Mouse (Mus musculus) liver, embryonic 16.5 days (tissue): ENCODE results near the gene Cpn1. TPM values are rescaled to one million over a fixed set of nuclear protein-coding genes. Genes with fewer than 3 reads are reported as not detected.

Experiments used
- ATAC-seq: fragments of 200-750 bp; cut with Nextera tagmentation; 2 replicates; pipeline ENCODE4 v1.8.0; 2017; ENCODE audit warnings: low read depth, mild to moderate bottlenecking, moderate number of reproducible peaks, moderate library complexity
- H3K27ac ChIP-seq: fragments of 300-500 bp; sonication (generic); 2 replicates; pipeline ENCODE4 v1.5.1; 2014; ENCODE audit warnings: mild to moderate bottlenecking, low read length
- H3K27me3 ChIP-seq: fragments of 300-500 bp; sonication (generic); 2 replicates; pipeline ENCODE4 v1.6.1; 2014; ENCODE audit warnings: low read depth, low read length, mixed read lengths; ENCODE audit not compliant: control insufficient read depth, insufficient read depth
- H3K36me3 ChIP-seq: fragments of 300-500 bp; sonication (generic); 2 replicates; pipeline ENCODE4 v1.6.1; 2014; ENCODE audit warnings: mild to moderate bottlenecking; ENCODE audit not compliant: control insufficient read depth, insufficient read depth
- H3K4me1 ChIP-seq: fragments of 300-500 bp; sonication (generic); 2 replicates; pipeline ENCODE4 v1.6.1; 2014; ENCODE audit warnings: low read depth, low read length, mixed read lengths; ENCODE audit not compliant: control insufficient read depth
- H3K4me2 ChIP-seq: fragments of 300-500 bp; sonication (generic); 2 replicates; pipeline ENCODE4 v1.6.1; 2014; ENCODE audit warnings: low read depth, low read length, mixed read lengths
- H3K4me3 ChIP-seq: fragments of 300-500 bp; sonication (generic); 2 replicates; pipeline ENCODE4 v1.5.1; 2014; ENCODE audit warnings: low read depth, mild to moderate bottlenecking, low read length
- H3K9ac ChIP-seq: fragments of 300-500 bp; sonication (generic); 2 replicates; pipeline ENCODE4 v1.6.1; 2014; ENCODE audit warnings: low read depth, low read length
- H3K9me3 ChIP-seq: fragments of 300-500 bp; sonication (generic); replicated peaks from 2 replicates; pipeline ENCODE4 v1.6.1; 2016; ENCODE audit warnings: low read length; ENCODE audit not compliant: control insufficient read depth
- WGBS: fragments of 180-500 bp; shearing (Covaris S2); extraction: QIAGEN DNeasy Blood & Tissue Kit; methylation state at CpG from one replicate; pipeline ENCODE4 v1.1.7; 2014; ENCODE audit not compliant: insufficient replicate concordance; 5-methylcytosine and 5-hydroxymethylcytosine counted together
- polyA plus RNA-seq: library from polyadenylated mRNA; unstranded; fragments of >200 nt; fragmentation: Nextera tagmentation; extraction: Ambion mirVana; gene quantifications from 2 replicates; pipeline ENCODE4 v1.2.1, GENCODE M21; 2015

Cpn1 gene
- polyA plus RNA-seq, 1 experiment from 2014 or later, result 112 TPM

DNA sequence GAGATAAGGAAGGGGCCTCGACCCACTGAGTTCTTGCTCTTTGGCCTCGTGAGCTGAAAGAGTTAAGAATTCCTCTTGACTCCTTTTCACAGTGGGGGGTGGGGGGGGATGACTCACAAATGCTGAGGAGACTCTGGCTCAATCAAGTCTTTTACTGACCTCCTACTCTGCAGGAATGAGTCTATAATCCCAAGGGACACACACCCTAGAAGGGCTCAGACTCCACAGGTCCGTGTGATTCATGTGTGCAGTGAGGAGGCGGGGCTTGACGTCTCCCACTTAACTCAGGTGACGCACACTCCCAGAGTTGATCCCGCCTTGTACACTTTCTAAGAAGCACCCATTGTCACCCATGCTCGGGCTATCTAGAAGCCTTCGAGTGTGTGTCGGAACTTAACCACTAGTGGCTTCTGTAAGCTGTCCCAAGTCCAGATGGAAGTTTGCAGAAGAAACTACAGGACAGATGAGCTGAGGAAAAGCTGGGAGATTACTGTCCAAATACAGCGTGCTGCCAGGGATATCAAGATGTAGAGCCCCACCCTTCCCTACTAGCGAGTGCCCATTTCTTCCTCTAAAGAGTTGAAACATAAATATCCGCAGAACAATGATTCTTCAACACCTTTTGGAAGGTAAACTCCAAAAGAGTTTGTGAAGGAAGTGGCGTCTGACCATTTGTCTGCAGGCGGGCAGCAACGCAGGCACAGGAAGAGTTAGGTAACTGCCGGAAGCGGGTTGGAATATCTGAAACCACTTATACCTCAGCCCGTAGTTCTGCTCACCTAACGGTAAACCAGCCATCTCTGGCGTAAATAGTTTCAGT lies 69.6 kb downstream of the Cpn1 start:
- 31% methylated on average over 21 of the region's 21 CpGs for WGBS
- Histone ChIP-seq H3K4me3 (no peak overlapping the region; the same call in 1 of the 2 replicates), H3K27ac (no peak overlapping the region), H3K4me1 (peaks cover 8% of the 10 kb centered on the region), H3K9ac (no peak overlapping the region), H3K9me3 (no peaks in the 10 kb centered on the region), H3K36me3 (no peaks in the 10 kb centered on the region), H3K4me2 (peak overlapping the region; percentile 35), H3K27me3 (no peaks in the 10 kb centered on the region)
- no peak for ATAC-seq

DNA sequence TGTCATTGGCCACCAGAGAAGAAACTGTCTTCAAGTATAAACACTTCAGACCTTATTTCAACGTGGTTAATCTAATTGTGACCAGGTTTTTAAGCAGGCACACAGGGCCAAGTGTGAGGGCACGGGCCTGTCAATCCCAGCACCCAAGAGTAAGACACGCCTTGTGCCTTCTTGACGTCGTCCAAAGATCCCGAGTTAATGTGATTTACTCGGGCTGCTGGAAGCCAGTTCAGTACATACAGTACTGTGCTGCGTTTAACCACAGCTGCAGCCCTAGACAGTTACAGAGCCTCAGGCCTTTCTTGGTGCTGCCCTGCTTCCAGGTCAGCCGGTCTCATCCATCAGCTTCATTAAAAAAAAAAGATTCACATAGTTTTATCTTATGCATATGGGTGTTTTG lies 70.9 kb downstream of the Cpn1 start:
- H3K27ac ChIP-seq, result no peak overlapping the region
- H3K27me3 ChIP-seq, result no peaks in the 10 kb centered on the region
- H3K4me1 ChIP-seq, result peaks cover 6% of the 10 kb centered on the region
- H3K36me3 ChIP-seq, result no peaks in the 10 kb centered on the region
- H3K4me2 ChIP-seq, result no peak overlapping the region
- H3K4me3 ChIP-seq, result no peak overlapping the region
- no peak for ATAC-seq
- H3K9me3 ChIP-seq, result no peaks in the 10 kb centered on the region
- 58% methylated on average over 9 of the region's 9 CpGs for WGBS
- H3K9ac ChIP-seq, result no peak overlapping the region

DNA sequence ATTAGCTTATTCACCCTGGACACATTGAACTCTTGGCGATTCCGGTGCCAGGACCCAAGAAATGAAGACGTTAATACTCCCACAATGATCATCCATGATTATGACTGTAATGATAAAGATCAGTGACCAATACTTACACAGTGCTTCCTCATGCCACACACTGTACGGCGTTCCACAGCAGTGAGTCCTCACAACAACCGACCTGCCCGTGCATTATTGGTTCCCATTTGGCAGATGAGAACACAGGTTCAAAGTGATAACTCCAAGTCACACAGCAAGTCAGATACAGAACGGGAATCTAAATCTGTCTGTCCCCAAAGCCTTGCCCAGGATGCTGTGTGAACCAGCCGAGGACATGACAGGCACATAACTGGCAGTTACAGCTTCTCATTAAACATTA lies 71.4 kb downstream of the Cpn1 start:
- 63% methylated on average over 9 of the region's 9 CpGs for WGBS
- H3K36me3 ChIP-seq, result no peaks in the 10 kb centered on the region
- no peak overlapping the region for H3K4me2 ChIP-seq
- H3K4me3 ChIP-seq, result no peak overlapping the region
- H3K9me3 ChIP-seq, result no peaks in the 10 kb centered on the region
- no peaks in the 10 kb centered on the region for H3K27me3 ChIP-seq
- no peak overlapping the region for H3K27ac ChIP-seq
- no peak overlapping the region for H3K9ac ChIP-seq
- peaks cover 5% of the 10 kb centered on the region for H3K4me1 ChIP-seq
- ATAC-seq, result no peak

DNA sequence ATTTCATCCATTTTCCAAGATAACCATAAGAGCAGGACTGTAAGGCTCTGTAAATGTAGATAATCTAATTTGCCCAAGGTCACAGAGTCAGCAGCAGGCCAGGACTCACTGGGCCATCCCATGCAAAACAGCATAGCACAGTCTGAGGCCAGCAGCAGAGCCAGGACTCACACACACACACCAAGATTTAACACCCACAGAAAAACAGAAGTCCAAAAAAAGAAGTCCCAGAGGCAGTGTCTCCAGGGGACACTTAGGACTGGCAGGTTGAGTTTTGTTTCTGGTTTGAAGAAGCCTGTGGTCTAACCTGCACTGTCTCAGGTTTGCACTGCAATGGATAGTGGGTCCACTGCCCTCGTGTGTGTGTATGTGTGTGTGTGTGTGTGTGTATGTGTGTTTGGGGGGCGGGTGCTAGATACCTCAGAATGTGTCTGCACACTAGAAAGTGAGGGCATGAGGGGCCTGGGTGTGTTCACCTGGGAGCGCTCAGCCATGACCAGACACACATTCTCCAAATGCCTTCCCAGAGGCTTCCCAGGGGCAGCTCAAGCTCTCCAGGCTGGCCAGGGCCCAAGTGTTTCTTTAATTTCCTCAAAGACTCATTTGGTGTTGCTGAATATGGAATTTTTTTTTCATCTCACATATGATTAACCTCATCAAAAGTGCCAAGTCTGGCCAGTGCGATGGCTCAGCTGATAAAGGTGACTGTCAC lies 73.4 kb downstream of the Cpn1 start:
- Histone ChIP-seq H3K4me2 (no peak overlapping the region), H3K4me3 (no peak overlapping the region), H3K36me3 (no peaks in the 10 kb centered on the region), H3K9me3 (no peaks in the 10 kb centered on the region), H3K9ac (no peak overlapping the region), H3K4me1 (peaks cover 3% of the 10 kb centered on the region), H3K27ac (no peak overlapping the region), H3K27me3 (no peaks in the 10 kb centered on the region)
- ATAC-seq, result no peak
- 65% methylated on average over 4 of the region's 4 CpGs for WGBS

DNA sequence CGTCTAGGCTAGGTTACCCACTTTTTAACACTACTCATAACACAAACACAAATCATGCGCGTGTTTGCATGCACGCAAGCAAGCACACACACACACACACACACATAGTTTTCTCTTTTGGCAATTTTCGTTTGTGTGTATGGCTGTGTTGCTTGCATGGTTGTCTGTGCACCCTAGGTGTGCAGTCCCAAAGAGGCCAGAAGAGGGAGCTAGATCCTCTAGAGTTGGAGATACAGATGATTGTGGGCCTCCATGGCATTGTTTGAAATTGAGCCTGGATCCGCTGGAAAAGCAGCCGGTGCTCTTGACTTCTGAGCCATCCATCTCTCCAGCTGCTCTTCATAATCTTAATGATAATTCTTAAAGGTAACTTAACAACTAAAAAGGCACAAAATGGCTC lies 79.9 kb downstream of the Cpn1 start:
- no peaks in the 10 kb centered on the region for H3K9me3 ChIP-seq
- no peaks in the 10 kb centered on the region for H3K4me1 ChIP-seq
- no peak for ATAC-seq
- no peak overlapping the region for H3K4me3 ChIP-seq
- WGBS, result 84% methylated on average over 7 of the region's 7 CpGs
- H3K36me3 ChIP-seq, result no peaks in the 10 kb centered on the region; the same call in 1 of the 2 replicates
- H3K27me3 ChIP-seq, result no peaks in the 10 kb centered on the region
- H3K9ac ChIP-seq, result no peak overlapping the region
- H3K4me2 ChIP-seq, result no peak overlapping the region
- no peak overlapping the region for H3K27ac ChIP-seq

Other genes starting within 250 kb of the Cpn1 start
- 9.6 and 10.8 TPM in 2 replicates for gene Cutc, start 233.6 kb downstream of the Cpn1 start, polyA plus RNA-seq
- gene Cox15, start 233.6 kb downstream of the Cpn1 start, polyA plus RNA-seq, result 5.2 and 5.3 TPM in 2 replicates
- 10.7 and 13.6 TPM in 2 replicates for gene Abcc2, start 204.4 kb downstream of the Cpn1 start, polyA plus RNA-seq
- gene Dnmbp, start 46.4 kb downstream of the Cpn1 start, polyA plus RNA-seq, result 2.8 and 3.2 TPM in 2 replicates
- 40.0 and 44.5 TPM in 2 replicates for gene Cyp2c23, start 42.7 kb upstream of the Cpn1 start, polyA plus RNA-seq
- 19.2 and 20.2 TPM in 2 replicates for gene Erlin1, start 83.2 kb upstream of the Cpn1 start, polyA plus RNA-seq
- gene Chuk, start 120.9 kb upstream of the Cpn1 start, polyA plus RNA-seq, result 19.2 and 19.5 TPM in 2 replicates
- gene Cwf19l1, start 149.3 kb upstream of the Cpn1 start, polyA plus RNA-seq, result 13.5 and 14.7 TPM in 2 replicates
- gene Bloc1s2, start 159.9 kb upstream of the Cpn1 start, polyA plus RNA-seq, result 27.0 and 30.0 TPM in 2 replicates
- not detected in 2 replicates for gene Pkd2l1, start 205.9 kb upstream of the Cpn1 start, polyA plus RNA-seq
- 0.04 TPM in 1 of 2 replicates, not detected in the other for gene Scd3, start 216.7 kb upstream of the Cpn1 start, polyA plus RNA-seq